ENCODE assay signal across 10 mouse cellular contexts in the genomic region with DNA sequence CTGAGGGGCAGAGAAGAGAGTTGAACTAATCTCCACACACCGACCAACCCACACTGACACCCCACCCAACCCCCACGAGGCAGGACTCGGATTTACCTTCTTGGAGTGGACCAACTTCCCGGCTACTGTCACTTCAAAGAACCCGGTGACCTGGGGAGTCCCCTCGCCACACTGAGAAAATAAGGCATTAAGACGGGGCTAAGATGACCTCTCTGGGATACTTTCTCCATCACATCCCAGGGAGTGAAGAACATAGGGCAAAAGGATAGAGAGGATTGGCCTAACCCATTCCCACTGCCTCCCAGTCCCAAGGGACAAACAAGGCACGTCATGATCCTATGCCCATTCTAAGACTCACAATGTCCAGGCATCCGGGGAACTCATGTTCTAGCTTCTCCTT. TPM values are rescaled to one million over a fixed set of nuclear protein-coding genes. Genes with fewer than 3 reads are reported as not detected.
DNase-seq lines count a peak whose midpoint lies in the region; ATAC-seq and TF ChIP-seq lines count a peak whose summit lies in the region.
"Had no signal": no experiment of that assay in that cellular context is flagged by ENCODE, and none has a peak within 500 bp of the region (broad histone marks: within the 10 kb centered on the region; RNA-seq: fewer than 3 reads in every experiment).

No protein-coding gene starts in this region.

- H3K4me1 ChIP-seq in forebrain, embryonic 10.5 days = peaks cover 29% of the 10 kb centered on the region
- H3K4me1 ChIP-seq in forebrain, embryonic 11.5 days (replicated peaks; ENCODE audit: control insufficient read depth, insufficient read depth, low read length) = peaks cover 12% of the 10 kb centered on the region
- H3K4me1 ChIP-seq in liver, embryonic 11.5 days (replicated peaks; ENCODE audit: control insufficient read depth, insufficient read depth, low read length) = peaks cover 30% of the 10 kb centered on the region
- peaks cover 21% of the 10 kb centered on the region for H3K4me1 ChIP-seq in liver, postnatal 0 days (ENCODE audit: insufficient read depth)
- H3K4me1 ChIP-seq in limb, embryonic 12.5 days (replicated peaks) = peaks cover 16% of the 10 kb centered on the region
- peaks cover 27% of the 10 kb centered on the region for H3K4me1 ChIP-seq in neural tube, embryonic 15.5 days

- 93% methylated on average over 9 of the region's 9 CpGs for WGBS in forebrain, embryonic 10.5 days
- WGBS in forebrain, embryonic 11.5 days = 94% methylated on average over 9 of the region's 9 CpGs
- WGBS in liver, embryonic 11.5 days = 94% methylated on average over 9 of the region's 9 CpGs
- WGBS in liver, postnatal 0 days (ENCODE audit: insufficient replicate concordance) = 89% methylated on average over 9 of the region's 9 CpGs
- 93% methylated on average over 9 of the region's 9 CpGs for whole genome bisulfite sequencing in limb, embryonic 12.5 days
- 97% methylated on average over 9 of the region's 9 CpGs for WGBS in neural tube, embryonic 15.5 days

- no peak overlapping the region for H3K27ac ChIP-seq in forebrain, embryonic 10.5 days
- H3K27ac ChIP-seq in forebrain, embryonic 11.5 days (ENCODE audit: low read depth, low read length) = no peak overlapping the region
- no peak overlapping the region for H3K27ac ChIP-seq in liver, embryonic 11.5 days (ENCODE audit: low read depth, low read length)
- H3K27ac ChIP-seq in liver, postnatal 0 days (ENCODE audit: low read depth) = no peak overlapping the region
- H3K27ac ChIP-seq in limb, embryonic 12.5 days = no peak overlapping the region
- no peak overlapping the region for H3K27ac ChIP-seq in neural tube, embryonic 15.5 days (replicated peaks)

- H3K4me2 ChIP-seq in forebrain, embryonic 11.5 days (ENCODE audit: low read depth, low read length, severe bottlenecking) = no peak overlapping the region
- H3K4me2 ChIP-seq in liver, embryonic 11.5 days = peak overlapping the region; percentile 93
- H3K4me2 ChIP-seq in liver, postnatal 0 days (ENCODE audit: low read depth, low read length) = no peak overlapping the region
- peak overlapping the region; percentile 65; the same call in 1 of the 2 replicates for H3K4me2 ChIP-seq in limb, embryonic 12.5 days
- peak overlapping the region; percentile 88 for H3K4me2 ChIP-seq in neural tube, embryonic 15.5 days

- DNase-seq in forebrain, embryonic 10.5 days (ENCODE audit: extremely low spot score, low spot score) = no peak
- DNase-seq in forebrain, embryonic 11.5 days (ENCODE audit: low spot score) = no peak
- DNase-seq in liver, embryonic 11.5 days (ENCODE audit: low spot score) = no peak
- DNase-seq in liver, postnatal 0 days = no peak
- no peak for DNase-seq in spleen, adult 18-20 months
- no peak for DNase-seq in spleen, postnatal 10 days (ENCODE audit: low spot score in 2 of 2)
- DNase-seq: lung, adult 2 months; thymus, postnatal 25 days had no signal

- H3K9ac ChIP-seq in forebrain, embryonic 11.5 days (ENCODE audit: low read length) = no peak overlapping the region
- no peak overlapping the region for H3K9ac ChIP-seq in liver, embryonic 11.5 days (ENCODE audit: low read depth, low read length)
- no peak overlapping the region for H3K9ac ChIP-seq in liver, postnatal 0 days (replicated peaks)
- H3K9ac ChIP-seq in limb, embryonic 12.5 days (replicated peaks) = no peak overlapping the region
- H3K9ac ChIP-seq in neural tube, embryonic 15.5 days (replicated peaks) = no peak overlapping the region

- ATAC-seq in forebrain, embryonic 11.5 days (replicated peaks; ENCODE audit: low FRiP score) = no peak
- ATAC-seq in liver, embryonic 11.5 days (replicated peaks; ENCODE audit: low FRiP score) = no peak
- no peak for ATAC-seq in liver, postnatal 0 days
- no peak for ATAC-seq in limb, embryonic 12.5 days (ENCODE audit: insufficient number of reproducible peaks, insufficient read depth, low FRiP score, low TSS enrichment, low read depth)
- ATAC-seq in neural tube, embryonic 15.5 days (ENCODE audit: low FRiP score) = no peak

- no peak for TF ChIP-seq CTCF in liver, postnatal 0 days (IDR thresholded peaks at IDR 0.05; ENCODE audit: low read depth)

- H3K9me3 ChIP-seq in forebrain, embryonic 10.5 days = peaks cover 3% of the 10 kb centered on the region; the same call in 1 of the 2 replicates
- H3K9me3 ChIP-seq in forebrain, embryonic 11.5 days (ENCODE audit: control insufficient read depth, low read length) = no peaks in the 10 kb centered on the region
- no peaks in the 10 kb centered on the region for H3K9me3 ChIP-seq in liver, embryonic 11.5 days (ENCODE audit: control insufficient read depth, low read length)
- H3K9me3 ChIP-seq in liver, postnatal 0 days (ENCODE audit: low read length) = no peaks in the 10 kb centered on the region
- no peaks in the 10 kb centered on the region for H3K9me3 ChIP-seq in limb, embryonic 12.5 days
- no peaks in the 10 kb centered on the region for H3K9me3 ChIP-seq in neural tube, embryonic 15.5 days (replicated peaks)

- peaks cover 48% of the 10 kb centered on the region for H3K36me3 ChIP-seq in forebrain, embryonic 10.5 days (replicated peaks)
- H3K36me3 ChIP-seq in forebrain, embryonic 11.5 days (ENCODE audit: control insufficient read depth, insufficient read depth, low read length) = peaks cover 11% of the 10 kb centered on the region
- H3K36me3 ChIP-seq in liver, embryonic 11.5 days (ENCODE audit: control insufficient read depth, insufficient read depth, low read length) = peaks cover 20% of the 10 kb centered on the region; the same call in 1 of the 2 replicates
- H3K36me3 ChIP-seq in liver, postnatal 0 days (replicated peaks; ENCODE audit: insufficient read depth, low read length) = peaks cover 16% of the 10 kb centered on the region; the same call in 1 of the 2 replicates
- H3K36me3 ChIP-seq in limb, embryonic 12.5 days = peaks cover 36% of the 10 kb centered on the region
- peaks cover 35% of the 10 kb centered on the region for H3K36me3 ChIP-seq in neural tube, embryonic 15.5 days

- H3K4me3 ChIP-seq in forebrain, embryonic 10.5 days = peak overlapping the region; percentile 82
- no peak overlapping the region for H3K4me3 ChIP-seq in forebrain, embryonic 11.5 days (ENCODE audit: low read depth, low read length)
- H3K4me3 ChIP-seq in liver, embryonic 11.5 days (ENCODE audit: low read depth, low read length) = peak overlapping the region; percentile 78
- H3K4me3 ChIP-seq in liver, postnatal 0 days (ENCODE audit: low read depth, low read length) = no peak overlapping the region
- 0 out of 2 replicates have a peak overlapping the region, but pooled peaks have one; percentile 51 for H3K4me3 ChIP-seq in limb, embryonic 12.5 days (replicated peaks)
- H3K4me3 ChIP-seq in neural tube, embryonic 15.5 days (replicated peaks) = peak overlapping the region; percentile 76; the same call in 1 of the 2 replicates

- peaks cover 11% of the 10 kb centered on the region; the same call in 1 of the 2 replicates for H3K27me3 ChIP-seq in forebrain, embryonic 10.5 days (ENCODE audit: poor library complexity, severe bottlenecking)
- no peaks in the 10 kb centered on the region for H3K27me3 ChIP-seq in forebrain, embryonic 11.5 days (ENCODE audit: control insufficient read depth, insufficient read depth, low read length)
- no peaks in the 10 kb centered on the region for H3K27me3 ChIP-seq in liver, embryonic 11.5 days (replicated peaks; ENCODE audit: control insufficient read depth, insufficient read depth, low read length)
- H3K27me3 ChIP-seq in liver, postnatal 0 days (ENCODE audit: insufficient read depth, low read length) = 0 out of 2 replicates have a peak, but pooled peaks cover 4% of the 10 kb centered on the region
- H3K27me3 ChIP-seq in limb, embryonic 12.5 days = no peaks in the 10 kb centered on the region
- no peaks in the 10 kb centered on the region for H3K27me3 ChIP-seq in neural tube, embryonic 15.5 days (replicated peaks)

- no peak for TF ChIP-seq EP300 in liver, postnatal 0 days (IDR thresholded peaks at IDR 0.05; ENCODE audit: low read depth)

RNA-seq across cellular contexts. Expression of a gene that starts 2.3 kb away (rescaled TPM):
- polyA plus RNA-seq in forebrain, embryonic 10.5 days (2016; fragmentation: Nextera tagmentation; extraction: Ambion mirVana) = 828 and 843 TPM in 2 replicates
- polyA plus RNA-seq in forebrain, embryonic 11.5 days (2014; fragmentation: Nextera tagmentation; extraction: Ambion mirVana) = 944 and 965 TPM in 2 replicates
- 557 and 609 TPM in 2 replicates for polyA plus RNA-seq in liver, embryonic 11.5 days (2014; fragmentation: Nextera tagmentation; extraction: Ambion mirVana)
- 158 and 189 TPM in 2 replicates for polyA plus RNA-seq in liver, postnatal 0 days (2015; fragmentation: Nextera tagmentation; extraction: Ambion mirVana)
- 912 and 933 TPM in 2 replicates for polyA plus RNA-seq in limb, embryonic 12.5 days (2016; fragmentation: Nextera tagmentation; extraction: Ambion mirVana)
- polyA plus RNA-seq in neural tube, embryonic 15.5 days (2015; fragmentation: Nextera tagmentation; extraction: Ambion mirVana) = 1,268 and 1,471 TPM in 2 replicates

RNA-seq across cellular contexts. Expression of a gene that starts 25.9 kb away (rescaled TPM):
- polyA plus RNA-seq in forebrain, embryonic 10.5 days (2016; fragmentation: Nextera tagmentation; extraction: Ambion mirVana) = 171 and 179 TPM in 2 replicates
- polyA plus RNA-seq in forebrain, embryonic 11.5 days (2014; fragmentation: Nextera tagmentation; extraction: Ambion mirVana) = 169 and 174 TPM in 2 replicates
- 217 and 219 TPM in 2 replicates for polyA plus RNA-seq in liver, embryonic 11.5 days (2014; fragmentation: Nextera tagmentation; extraction: Ambion mirVana)
- polyA plus RNA-seq in liver, postnatal 0 days (2015; fragmentation: Nextera tagmentation; extraction: Ambion mirVana) = 82.6 and 90.6 TPM in 2 replicates
- polyA plus RNA-seq in limb, embryonic 12.5 days (2016; fragmentation: Nextera tagmentation; extraction: Ambion mirVana) = 187 and 192 TPM in 2 replicates
- 108 and 127 TPM in 2 replicates for polyA plus RNA-seq in neural tube, embryonic 15.5 days (2015; fragmentation: Nextera tagmentation; extraction: Ambion mirVana)

RNA-seq across cellular contexts. Expression of a gene that starts 37.5 kb away (rescaled TPM):
- not detected in 2 replicates for polyA plus RNA-seq in forebrain, embryonic 10.5 days (2016; fragmentation: Nextera tagmentation; extraction: Ambion mirVana)
- polyA plus RNA-seq in forebrain, embryonic 11.5 days (2014; fragmentation: Nextera tagmentation; extraction: Ambion mirVana) = not detected in 2 replicates
- polyA plus RNA-seq in liver, embryonic 11.5 days (2014; fragmentation: Nextera tagmentation; extraction: Ambion mirVana) = not detected in 2 replicates
- not detected in 2 replicates for polyA plus RNA-seq in liver, postnatal 0 days (2015; fragmentation: Nextera tagmentation; extraction: Ambion mirVana)
- polyA plus RNA-seq in limb, embryonic 12.5 days (2016; fragmentation: Nextera tagmentation; extraction: Ambion mirVana) = not detected in 2 replicates
- polyA plus RNA-seq in neural tube, embryonic 15.5 days (2015; fragmentation: Nextera tagmentation; extraction: Ambion mirVana) = not detected in 2 replicates
- polyA plus RNA-seq: lung, adult 2 months had no signal

RNA-seq across cellular contexts. Expression of a gene that starts 40.2 kb away (rescaled TPM):
- polyA plus RNA-seq in forebrain, embryonic 10.5 days (2016; fragmentation: Nextera tagmentation; extraction: Ambion mirVana) = 0.07 and 0.27 TPM in 2 replicates
- not detected in 2 replicates for polyA plus RNA-seq in forebrain, embryonic 11.5 days (2014; fragmentation: Nextera tagmentation; extraction: Ambion mirVana)
- not detected in 2 replicates for polyA plus RNA-seq in liver, embryonic 11.5 days (2014; fragmentation: Nextera tagmentation; extraction: Ambion mirVana)
- polyA plus RNA-seq in liver, postnatal 0 days (2015; fragmentation: Nextera tagmentation; extraction: Ambion mirVana) = not detected in 2 replicates
- not detected in 2 replicates for polyA plus RNA-seq in limb, embryonic 12.5 days (2016; fragmentation: Nextera tagmentation; extraction: Ambion mirVana)
- polyA plus RNA-seq in neural tube, embryonic 15.5 days (2015; fragmentation: Nextera tagmentation; extraction: Ambion mirVana) = not detected in 2 replicates
- polyA plus RNA-seq: lung, adult 2 months had no signal

RNA-seq across cellular contexts. Expression of a gene that starts 47.4 kb away (rescaled TPM):
- 10.1 and 11.2 TPM in 2 replicates for polyA plus RNA-seq in forebrain, embryonic 10.5 days (2016; fragmentation: Nextera tagmentation; extraction: Ambion mirVana)
- polyA plus RNA-seq in forebrain, embryonic 11.5 days (2014; fragmentation: Nextera tagmentation; extraction: Ambion mirVana) = 10.4 and 11.3 TPM in 2 replicates
- 7.5 and 10.8 TPM in 2 replicates for polyA plus RNA-seq in liver, embryonic 11.5 days (2014; fragmentation: Nextera tagmentation; extraction: Ambion mirVana)
- 1.9 and 2.7 TPM in 2 replicates for polyA plus RNA-seq in liver, postnatal 0 days (2015; fragmentation: Nextera tagmentation; extraction: Ambion mirVana)
- 10.0 and 12.4 TPM in 2 replicates for polyA plus RNA-seq in limb, embryonic 12.5 days (2016; fragmentation: Nextera tagmentation; extraction: Ambion mirVana)
- 9.2 and 14.8 TPM in 2 replicates for polyA plus RNA-seq in neural tube, embryonic 15.5 days (2015; fragmentation: Nextera tagmentation; extraction: Ambion mirVana)

Comparison
In these comparisons a context has a peak if more than half of its experiments do, and no peak if none do; other contexts are left out.
1. H3K4me3 ChIP-seq: peak in forebrain, embryonic 10.5 days (single experiment), liver, embryonic 11.5 days (single experiment), limb, embryonic 12.5 days (single experiment) and neural tube, embryonic 15.5 days (single experiment); none in forebrain, embryonic 11.5 days (single experiment) and liver, postnatal 0 days (single experiment).
2. H3K4me2 ChIP-seq: peak in liver, embryonic 11.5 days (single experiment), limb, embryonic 12.5 days (single experiment) and neural tube, embryonic 15.5 days (single experiment); none in forebrain, embryonic 11.5 days (single experiment) and liver, postnatal 0 days (single experiment).